Mouse (Mus musculus) thymus, adult 2 months (tissue): Measurements from ENCODE around the gene Grhl3. TPM values are rescaled to one million over a fixed set of nuclear protein-coding genes. Genes with fewer than 3 reads are reported as not detected.
"Not testable (repeated sequence)": the region's sequence is repeated elsewhere in the genome, so short reads cannot be mapped to it uniquely, and the experiment has no call there.

Experiments used
- DNase-seq: peaks from one replicate; pipeline ENCODE4 v3.0.0; 2021
- H3K27ac ChIP-seq: fragments of 200-500 bp; 2 replicates; pipeline ENCODE4 v1.5.1; 2012; ENCODE audit warnings: low read length, control low read depth; ENCODE audit not compliant: control insufficient read depth, insufficient read depth
- H3K27me3 ChIP-seq: fragments of 200-500 bp; 2 replicates; pipeline ENCODE4 v1.6.1; 2012; ENCODE audit warnings: mild to moderate bottlenecking, low read length, moderate library complexity, mixed read lengths; ENCODE audit not compliant: control insufficient read depth, insufficient read depth
- H3K36me3 ChIP-seq: fragments of 200-500 bp; 2 replicates; pipeline ENCODE4 v1.6.1; 2012; ENCODE audit warnings: mild to moderate bottlenecking, low read length, moderate library complexity; ENCODE audit not compliant: control insufficient read depth, insufficient read depth
- H3K4me1 ChIP-seq: fragments of 200-500 bp; replicated peaks from 2 replicates; pipeline ENCODE4 v1.6.1; 2012; ENCODE audit warnings: low read length; ENCODE audit not compliant: control insufficient read depth, insufficient read depth
- H3K4me3 ChIP-seq: fragments of 200-500 bp; 2 replicates; pipeline ENCODE4 v1.5.1; 2012; ENCODE audit warnings: mild to moderate bottlenecking, low read length, control low read depth, moderate library complexity; ENCODE audit not compliant: control insufficient read depth, insufficient read depth
- CTCF ChIP-seq: fragments of 200-500 bp; IDR thresholded peaks from 2 replicates; pipeline ENCODE4 v1.5.1; 2012; ENCODE audit warnings: mild to moderate bottlenecking, control low read depth, low read length, moderate library complexity, borderline replicate concordance; ENCODE audit not compliant: control insufficient read depth, poor library complexity, insufficient read depth; ENCODE audit errors: extremely low read depth
- POLR2A ChIP-seq: fragments of 200-500 bp; IDR thresholded peaks from 2 replicates; pipeline ENCODE4 v1.6.1; 2012; ENCODE audit warnings: mild to moderate bottlenecking, low read length, control low read depth, moderate library complexity; ENCODE audit not compliant: control insufficient read depth, poor library complexity, insufficient read depth; ENCODE audit errors: extremely low read depth
- WGBS: fragments of 180-500 bp; shearing (Covaris S2); methylation state at CpG from one replicate; pipeline ENCODE4 v1.1.7; 2018; 5-methylcytosine and 5-hydroxymethylcytosine counted together
- polyA plus RNA-seq: library from polyadenylated mRNA; depleted of rRNA; stranded (reverse); fragments of >200 nt; gene quantifications from 2 replicates; pipeline ENCODE4 v1.2.3, GENCODE M21; 2012; rRNA removed

Grhl3 gene
- polyA plus RNA-seq, result 0.47 and 0.80 TPM in 2 replicates

DNA sequence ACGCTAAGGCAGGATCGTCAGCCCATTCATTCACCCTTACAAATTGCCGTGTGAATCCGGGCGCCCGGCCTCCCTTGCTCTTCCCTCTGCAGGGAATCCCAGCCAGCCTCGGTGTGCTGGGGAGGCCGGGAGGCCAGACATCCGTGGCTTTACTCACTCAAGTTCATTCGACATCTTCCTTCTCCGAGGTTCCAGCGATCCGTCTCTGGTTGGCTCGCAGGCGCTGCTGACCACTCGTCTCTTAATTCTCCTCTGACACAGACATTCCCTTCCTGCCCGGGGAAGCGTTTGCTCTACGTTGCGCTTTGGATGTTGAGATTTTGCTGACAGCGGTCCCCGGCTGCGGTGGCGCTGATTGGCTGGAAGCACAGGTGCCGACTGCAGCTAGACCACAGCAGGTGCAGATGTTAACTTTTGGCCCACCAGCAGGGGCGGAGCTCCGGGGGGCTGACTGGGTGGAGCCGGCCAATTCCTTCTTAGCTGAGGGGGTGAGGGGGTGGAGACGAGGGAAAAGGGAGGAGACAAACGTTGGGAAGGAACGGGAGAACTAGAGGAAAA lies at the start of gene Grhl3:
Gene Grhl3, minus strand, starts transcription at position 380 of the 558 bp plus-strand sequence.
- peak; percentile 83 for DNase-seq

DNA sequence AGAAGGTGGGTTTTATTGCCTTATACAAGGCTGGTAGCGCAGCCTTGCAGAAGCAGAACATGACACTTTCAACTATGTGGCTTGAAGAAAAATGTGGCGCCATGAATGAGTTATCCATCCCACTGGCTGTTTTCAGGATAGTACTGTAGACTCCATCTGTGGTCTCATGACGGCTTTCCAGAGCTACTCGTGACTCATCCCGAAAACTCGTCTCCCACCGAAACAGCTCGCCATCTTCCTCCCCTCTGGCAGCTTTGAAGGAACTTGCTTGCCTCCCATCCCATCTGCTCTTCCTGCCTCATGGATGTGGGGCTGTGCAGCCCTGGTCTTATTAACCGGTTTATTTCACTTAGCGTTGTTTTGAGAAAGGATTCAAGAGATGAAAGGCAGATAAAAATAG lies 48.9 kb upstream of the Grhl3 start:
- WGBS, result 96% methylated on average over 10 of the region's 10 CpGs
- H3K27me3 ChIP-seq, result no peaks in the 10 kb centered on the region
- DNase-seq, result no peak

More for the DNA sequence above, at the start of gene Grhl3:
- Histone ChIP-seq H3K4me1 (peaks cover 48% of the 10 kb centered on the region), H3K36me3 (no peaks in the 10 kb centered on the region), H3K4me3 (0 out of 2 replicates have a peak within 1 kb of the TSS, but pooled peaks have one; percentile 3), H3K27ac (no peak within 1 kb of the TSS), H3K27me3 (0 out of 2 replicates have a peak, but pooled peaks cover 5% of the 10 kb centered on the region)
- WGBS, result under 1% methylated on average over 31 of the region's 31 CpGs
- TF ChIP-seq POLR2A (peak; percentile 44; the same call in 1 of the 2 replicates), CTCF (peak; percentile 68; the same call in 1 of the 2 replicates)

DNA sequence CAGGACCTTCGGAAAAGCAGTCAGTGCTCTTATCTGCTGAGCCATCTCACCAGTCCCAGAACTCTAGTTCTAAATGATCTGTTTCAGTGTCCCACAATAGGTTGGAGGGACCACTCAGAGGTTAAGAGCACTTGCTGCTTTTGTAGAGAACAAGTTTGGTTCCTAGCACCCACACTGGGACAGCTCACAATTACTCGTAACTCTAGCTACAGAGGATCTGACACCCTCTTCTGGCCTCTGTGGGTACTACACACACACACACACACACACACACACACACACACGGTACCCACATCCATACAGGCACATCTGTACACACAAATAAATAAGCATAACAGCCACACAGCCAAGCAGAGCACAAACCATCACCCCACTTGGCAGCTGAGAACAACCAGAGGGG lies 47.0 kb upstream of the Grhl3 start:
- Histone ChIP-seq H3K4me1 (peaks cover 10% of the 10 kb centered on the region), H3K4me3 (no peak overlapping the region), H3K27ac (no peak overlapping the region), H3K27me3 (no peaks in the 10 kb centered on the region), H3K36me3 (no peaks in the 10 kb centered on the region)
- DNase-seq, result no peak
- 96% methylated on average over 3 of the region's 3 CpGs for WGBS
- no peak for TF ChIP-seq POLR2A
- no peak for TF ChIP-seq CTCF

More for the DNA sequence above, 48.9 kb upstream of the Grhl3 start:
- Histone ChIP-seq H3K36me3 (no peaks in the 10 kb centered on the region), H3K27ac (no peak overlapping the region), H3K4me3 (no peak overlapping the region), H3K4me1 (peaks cover 10% of the 10 kb centered on the region)
- TF ChIP-seq CTCF, result no peak
- no peak for TF ChIP-seq POLR2A

DNA sequence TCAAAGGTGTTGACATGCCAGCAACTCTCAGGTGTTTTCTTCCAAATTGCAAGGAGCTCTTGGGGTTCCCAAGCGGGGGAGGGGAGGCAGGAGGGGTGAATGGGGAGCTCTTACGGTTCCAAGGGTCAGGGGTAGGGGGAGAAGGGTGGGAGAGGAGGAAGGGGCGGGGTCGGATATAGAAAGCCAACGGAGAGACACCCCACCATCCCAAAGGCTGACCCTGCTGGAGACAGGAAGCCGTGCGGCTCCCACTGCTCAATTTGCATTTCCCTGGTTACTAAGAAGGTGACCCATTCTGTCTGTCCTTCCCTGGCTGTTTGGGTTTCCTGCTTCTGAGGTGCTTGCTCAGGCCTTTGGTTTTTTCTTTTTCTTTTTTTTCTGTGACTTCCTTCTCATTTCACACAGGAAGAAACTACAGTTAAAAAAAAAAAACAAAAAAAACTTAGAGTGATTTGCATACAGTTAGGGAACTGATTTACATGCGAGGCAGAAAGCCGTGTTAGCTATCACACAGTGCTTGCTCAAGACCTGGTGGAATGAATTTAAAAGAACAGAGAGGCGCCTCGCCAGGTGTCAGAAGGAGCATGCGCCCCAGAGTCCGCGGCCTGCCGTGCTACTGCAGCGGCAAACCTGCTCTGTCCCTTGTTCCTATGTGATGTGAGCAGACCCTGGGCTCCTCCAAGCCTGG lies 44.5 kb upstream of the Grhl3 start:
- WGBS, result 13% methylated on average over 16 of the region's 16 CpGs
- H3K36me3 ChIP-seq, result no peaks in the 10 kb centered on the region
- no peak overlapping the region for H3K27ac ChIP-seq
- peak; percentile 47 for DNase-seq
- peaks cover 10% of the 10 kb centered on the region for H3K4me1 ChIP-seq
- TF ChIP-seq POLR2A (no peak), CTCF (no peak)
- no peaks in the 10 kb centered on the region for H3K27me3 ChIP-seq
- no peak overlapping the region for H3K4me3 ChIP-seq

DNA sequence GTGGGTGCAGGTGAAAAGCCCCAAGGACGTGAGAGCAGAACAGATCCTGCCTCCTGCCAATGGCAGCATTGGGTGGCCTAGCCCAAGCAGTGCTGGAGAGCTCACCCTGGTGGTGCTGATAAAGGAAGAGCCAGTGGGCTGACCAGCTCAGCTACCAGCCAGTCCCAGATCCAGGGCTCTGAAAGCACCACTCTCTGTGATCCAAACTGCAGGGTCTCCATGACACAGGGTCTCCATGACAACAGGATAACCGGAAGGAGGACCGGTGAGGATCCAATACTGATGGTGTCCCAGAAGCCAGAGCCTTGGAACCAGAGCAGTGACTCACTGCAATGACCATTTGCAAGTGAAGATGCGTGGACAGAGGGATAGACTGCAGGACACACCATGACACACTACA lies 43.6 kb upstream of the Grhl3 start:
- TF ChIP-seq POLR2A (no peak), CTCF (no peak)
- Histone ChIP-seq H3K27ac (no peak overlapping the region), H3K27me3 (no peaks in the 10 kb centered on the region), H3K4me1 (peaks cover 10% of the 10 kb centered on the region), H3K36me3 (no peaks in the 10 kb centered on the region), H3K4me3 (no peak overlapping the region)
- 95% methylated on average over 4 of the region's 4 CpGs for WGBS
- no peak for DNase-seq

DNA sequence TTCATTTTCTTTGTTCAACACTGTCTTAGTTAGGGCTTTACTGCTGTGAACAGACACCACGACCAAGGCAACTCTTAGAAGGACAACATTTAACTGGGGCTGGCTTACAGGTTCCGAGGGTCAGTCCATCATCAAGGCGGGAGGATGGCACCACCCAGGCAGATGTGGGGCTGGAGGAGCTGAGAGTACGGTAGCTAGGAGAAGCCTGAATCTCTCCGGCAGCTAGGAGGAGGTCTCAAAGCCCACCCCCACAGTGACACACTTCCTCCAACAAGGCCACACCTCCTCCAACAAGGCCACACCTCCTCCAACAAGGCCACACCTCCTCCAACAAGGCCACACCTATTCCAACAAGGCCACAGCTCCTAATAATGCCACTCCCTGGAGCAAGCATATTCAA lies 41.9 kb upstream of the Grhl3 start:
- not testable (repeated sequence) for DNase-seq, H3K4me1 ChIP-seq, H3K36me3 ChIP-seq, H3K4me3 ChIP-seq, H3K27ac ChIP-seq, H3K27me3 ChIP-seq
- WGBS, result 91% methylated on average over 5 of the region's 5 CpGs
